Mouse (Mus musculus) midbrain, embryonic 16.5 days (tissue): ENCODE results near the gene Supt4a. TPM values are rescaled to one million over a fixed set of nuclear protein-coding genes. Genes with fewer than 3 reads are reported as not detected.

Experiments used
- ATAC-seq: fragments of 200-750 bp; cut with Nextera tagmentation; 2 replicates; pipeline ENCODE4 v1.8.0; 2017; ENCODE audit warnings: moderate TSS enrichment
- H3K27ac ChIP-seq: fragments of 300-500 bp; sonication (generic); 2 replicates; pipeline ENCODE4 v1.5.1; 2014; ENCODE audit warnings: mild to moderate bottlenecking, low read length, mixed read lengths
- H3K27me3 ChIP-seq: fragments of 300-500 bp; sonication (generic); 2 replicates; pipeline ENCODE4 v1.6.1; 2014; ENCODE audit warnings: low read depth, low read length, mixed read lengths; ENCODE audit not compliant: control insufficient read depth, insufficient read depth
- H3K36me3 ChIP-seq: fragments of 300-500 bp; sonication (generic); 2 replicates; pipeline ENCODE4 v1.6.1; 2014; ENCODE audit warnings: mild to moderate bottlenecking, low read length, moderate library complexity, mixed read lengths; ENCODE audit not compliant: control insufficient read depth, insufficient read depth
- H3K4me1 ChIP-seq: fragments of 300-500 bp; sonication (generic); 2 replicates; pipeline ENCODE4 v1.6.1; 2014; ENCODE audit warnings: mild to moderate bottlenecking, low read length, mixed read lengths; ENCODE audit not compliant: control insufficient read depth, insufficient read depth
- H3K4me2 ChIP-seq: fragments of 300-500 bp; sonication (generic); 2 replicates; pipeline ENCODE4 v1.6.1; 2014; ENCODE audit warnings: mild to moderate bottlenecking, low read length, mixed read lengths
- H3K4me3 ChIP-seq: fragments of 300-500 bp; sonication (generic); 2 replicates; pipeline ENCODE4 v1.5.1; 2014; ENCODE audit warnings: low read depth, mild to moderate bottlenecking, low read length, moderate library complexity, mixed read lengths
- H3K9ac ChIP-seq: fragments of 300-500 bp; sonication (generic); 2 replicates; pipeline ENCODE4 v1.6.1; 2014; ENCODE audit warnings: low read depth, low read length, mixed read lengths
- H3K9me3 ChIP-seq: fragments of 300-500 bp; sonication (generic); replicated peaks from 2 replicates; pipeline ENCODE4 v1.6.1; 2014; ENCODE audit warnings: mild to moderate bottlenecking, low read length, mixed read lengths; ENCODE audit not compliant: control insufficient read depth, poor library complexity, severe bottlenecking
- WGBS: fragments of 180-500 bp; shearing (Covaris S2); extraction: QIAGEN DNeasy Blood & Tissue Kit; methylation state at CpG from one replicate; pipeline ENCODE4 v1.1.7; 2014; 5-methylcytosine and 5-hydroxymethylcytosine counted together
- polyA plus RNA-seq: library from polyadenylated mRNA; unstranded; fragments of >200 nt; fragmentation: Nextera tagmentation; extraction: Ambion mirVana; gene quantifications from 2 replicates; pipeline ENCODE4 v1.2.1, GENCODE M21; 2015

Supt4a gene
- polyA plus RNA-seq, 1 experiment from 2014 or later: 127 TPM

- Histone ChIP-seq H3K9ac (no peak overlapping the region), H3K36me3 (no peaks in the 10 kb centered on the region), H3K27me3 (no peaks in the 10 kb centered on the region), H3K4me3 (no peak overlapping the region), H3K4me2 (no peak overlapping the region), H3K27ac (no peak overlapping the region), H3K9me3 (no peaks in the 10 kb centered on the region), H3K4me1 (no peaks in the 10 kb centered on the region)
- no peak for ATAC-seq
- WGBS: 55% methylated on average over 9 of the region's 9 CpGs
Observed at GRCm38 (mm10) chr11:87720324-87720723, 17.0 kb upstream of the Supt4a start.

GRCm38 (mm10) chr11:87720839-87721238 lies 16.5 kb upstream of the Supt4a start:
- Histone ChIP-seq H3K9ac (no peak overlapping the region), H3K27me3 (no peaks in the 10 kb centered on the region), H3K27ac (no peak overlapping the region), H3K9me3 (no peaks in the 10 kb centered on the region), H3K4me1 (no peaks in the 10 kb centered on the region), H3K4me2 (no peak overlapping the region), H3K4me3 (no peak overlapping the region), H3K36me3 (no peaks in the 10 kb centered on the region)
- 81% methylated on average over 9 of the region's 9 CpGs for WGBS
- ATAC-seq: no peak

GRCm38 (mm10) chr11:87722168-87722567 lies 15.2 kb upstream of the Supt4a start:
- no peaks in the 10 kb centered on the region for H3K4me1 ChIP-seq
- H3K4me3 ChIP-seq: no peak overlapping the region
- no peaks in the 10 kb centered on the region for H3K9me3 ChIP-seq
- no peaks in the 10 kb centered on the region for H3K27me3 ChIP-seq
- H3K4me2 ChIP-seq: no peak overlapping the region
- 77% methylated on average over 3 of the region's 3 CpGs for WGBS
- ATAC-seq: no peak
- no peak overlapping the region for H3K9ac ChIP-seq
- no peaks in the 10 kb centered on the region for H3K36me3 ChIP-seq
- H3K27ac ChIP-seq: no peak overlapping the region

- Histone ChIP-seq H3K27ac (no peak overlapping the region), H3K4me1 (no peaks in the 10 kb centered on the region), H3K9ac (no peak overlapping the region), H3K27me3 (no peaks in the 10 kb centered on the region), H3K36me3 (no peaks in the 10 kb centered on the region), H3K9me3 (no peaks in the 10 kb centered on the region), H3K4me3 (no peak overlapping the region), H3K4me2 (no peak overlapping the region)
- 75% methylated on average over 4 of the region's 4 CpGs for WGBS
- ATAC-seq: no peak
Observed at GRCm38 (mm10) chr11:87722891-87723290, 14.5 kb upstream of the Supt4a start.

GRCm38 (mm10) chr11:87725515-87725914 lies 11.8 kb upstream of the Supt4a start:
- Histone ChIP-seq H3K9me3 (no peaks in the 10 kb centered on the region), H3K36me3 (no peaks in the 10 kb centered on the region), H3K4me3 (no peak overlapping the region), H3K27me3 (no peaks in the 10 kb centered on the region), H3K9ac (no peak overlapping the region), H3K27ac (no peak overlapping the region), H3K4me1 (no peaks in the 10 kb centered on the region), H3K4me2 (no peak overlapping the region)
- no peak for ATAC-seq

- H3K36me3 ChIP-seq: no peaks in the 10 kb centered on the region
- no peak for ATAC-seq
- H3K27ac ChIP-seq: no peak overlapping the region
- no peak overlapping the region for H3K4me3 ChIP-seq
- 22% methylated on average over 6 of the region's 6 CpGs for WGBS
- H3K9ac ChIP-seq: no peak overlapping the region
- no peaks in the 10 kb centered on the region for H3K4me1 ChIP-seq
- H3K9me3 ChIP-seq: no peaks in the 10 kb centered on the region
- no peaks in the 10 kb centered on the region for H3K27me3 ChIP-seq
- no peak overlapping the region for H3K4me2 ChIP-seq
Observed at GRCm38 (mm10) chr11:87725964-87726562, 11.3 kb upstream of the Supt4a start.

- Histone ChIP-seq H3K27me3 (no peaks in the 10 kb centered on the region), H3K27ac (no peak overlapping the region), H3K9ac (no peak overlapping the region), H3K4me1 (no peaks in the 10 kb centered on the region), H3K36me3 (no peaks in the 10 kb centered on the region), H3K4me3 (no peak overlapping the region), H3K9me3 (no peaks in the 10 kb centered on the region), H3K4me2 (no peak overlapping the region)
- no peak for ATAC-seq
- 58% methylated on average over 11 of the region's 11 CpGs for WGBS
Observed at GRCm38 (mm10) chr11:87727021-87727420, 10.3 kb upstream of the Supt4a start.

GRCm38 (mm10) chr11:87727471-87727870 lies 9.9 kb upstream of the Supt4a start:
- WGBS: 69% methylated on average over 4 of the region's 4 CpGs
- Histone ChIP-seq H3K4me2 (no peak overlapping the region), H3K9ac (no peak overlapping the region), H3K4me1 (no peaks in the 10 kb centered on the region), H3K27ac (no peak overlapping the region), H3K36me3 (no peaks in the 10 kb centered on the region), H3K9me3 (no peaks in the 10 kb centered on the region), H3K4me3 (no peak overlapping the region), H3K27me3 (no peaks in the 10 kb centered on the region)
- no peak for ATAC-seq

GRCm38 (mm10) chr11:87728850-87729592 lies 8.3 kb upstream of the Supt4a start:
- Histone ChIP-seq H3K4me2 (no peak overlapping the region), H3K36me3 (no peaks in the 10 kb centered on the region)
- WGBS: 76% methylated on average over 18 of the region's 18 CpGs

More at GRCm38 (mm10) chr11:87728850-87729592, 8.3 kb upstream of the Supt4a start:
- Histone ChIP-seq H3K9me3 (no peaks in the 10 kb centered on the region), H3K27me3 (no peaks in the 10 kb centered on the region), H3K4me1 (no peaks in the 10 kb centered on the region), H3K4me3 (no peak overlapping the region), H3K27ac (no peak overlapping the region), H3K9ac (no peak overlapping the region)
- ATAC-seq: no peak
